Mouse (Mus musculus) ovary, postnatal 14 days (tissue): ENCODE data around the gene D17Wsu92e.

Experiments used
- DNase-seq: peaks from one replicate; pipeline ENCODE4 v3.0.0; 2022; ENCODE audit warnings: low spot score

D17Wsu92e gene

GRCm38 (mm10) chr17:27790976-27791375 lies 29.5 kb downstream of the D17Wsu92e start:
- no peak for DNase-seq

- no peak for DNase-seq
These were observed 30.4 kb downstream of the D17Wsu92e start for GRCm38 (mm10) chr17:27790015-27790414.

GRCm38 (mm10) chr17:27788456-27789172 lies 31.8 kb downstream of the D17Wsu92e start:
- DNase-seq: no peak

- DNase-seq: no peak
These were observed 36.9 kb downstream of the D17Wsu92e start for GRCm38 (mm10) chr17:27783567-27783966.

GRCm38 (mm10) chr17:27781059-27781687 lies 39.3 kb downstream of the D17Wsu92e start:
- no peak for DNase-seq

- no peak for DNase-seq
These were observed 40.7 kb downstream of the D17Wsu92e start for GRCm38 (mm10) chr17:27779755-27780154.

GRCm38 (mm10) chr17:27778671-27779355 lies 41.6 kb downstream of the D17Wsu92e start:
- DNase-seq: no peak

- no peak for DNase-seq
These were observed 42.6 kb downstream of the D17Wsu92e start for GRCm38 (mm10) chr17:27777823-27778222.

GRCm38 (mm10) chr17:27774198-27774597 lies 46.2 kb downstream of the D17Wsu92e start:
- DNase-seq: no peak

GRCm38 (mm10) chr17:27771616-27772015 lies 48.8 kb downstream of the D17Wsu92e start:
- DNase-seq: no peak

GRCm38 (mm10) chr17:27768817-27769542 lies 51.5 kb downstream of the D17Wsu92e start:
- peak; percentile 68 for DNase-seq

- no peak for DNase-seq
These were observed 52.9 kb downstream of the D17Wsu92e start for GRCm38 (mm10) chr17:27767543-27767942.

GRCm38 (mm10) chr17:27767120-27767519 lies 53.3 kb downstream of the D17Wsu92e start:
- no peak for DNase-seq

- no peak for DNase-seq
These were observed 55.4 kb downstream of the D17Wsu92e start for GRCm38 (mm10) chr17:27765066-27765465.

- no peak for DNase-seq
These were observed 56.0 kb downstream of the D17Wsu92e start for GRCm38 (mm10) chr17:27764453-27764852.

GRCm38 (mm10) chr17:27762884-27763283 lies 57.6 kb downstream of the D17Wsu92e start:
- no peak for DNase-seq

- DNase-seq: peak; percentile 67
These were observed 58.7 kb downstream of the D17Wsu92e start for GRCm38 (mm10) chr17:27761639-27762336.

GRCm38 (mm10) chr17:27760169-27760568 lies 60.3 kb downstream of the D17Wsu92e start:
- no peak for DNase-seq

GRCm38 (mm10) chr17:27751314-27752202 lies 68.9 kb downstream of the D17Wsu92e start:
- no peak for DNase-seq

- DNase-seq: no peak
These were observed 70.0 kb downstream of the D17Wsu92e start for GRCm38 (mm10) chr17:27750451-27750942.
